Mouse (Mus musculus): ENCODE results near the gene Mgat3. TPM values are rescaled to one million over a fixed set of nuclear protein-coding genes. Genes with fewer than 3 reads are reported as not detected.

Mgat3 gene
- polyA plus RNA-seq, 1 experiment from 2014 or later: 7.3 TPM

GRCm38 (mm10) chr15:80133682-80134449, 39.7 kb upstream of the Mgat3 start:
- peak overlapping the region; percentile 80 for H3K9ac ChIP-seq (ENCODE audit: low read depth, low read length)

GRCm38 (mm10) chr15:80134450-80134847, 39.1 kb upstream of the Mgat3 start:
- Histone ChIP-seq H3K9me3 (ENCODE audit: control insufficient read depth, low read length) (no peaks in the 10 kb centered on the region), H3K4me1 (ENCODE audit: control insufficient read depth, insufficient read depth, low read length) (peaks cover 10% of the 10 kb centered on the region; the same call in 1 of the 2 replicates), H3K4me2 (ENCODE audit: low read depth, low read length) (peak overlapping the region; percentile 90), H3K27ac (replicated peaks; ENCODE audit: low read depth, low read length) (peak overlapping the region; percentile 96; the same call in 1 of the 2 replicates), H3K36me3 (ENCODE audit: control insufficient read depth, insufficient read depth, low read length) (peaks cover 13% of the 10 kb centered on the region; the same call in 1 of the 2 replicates), H3K27me3 (replicated peaks; ENCODE audit: control insufficient read depth, insufficient read depth, low read length) (no peaks in the 10 kb centered on the region), H3K4me3 (ENCODE audit: low read depth, low read length) (peak overlapping the region; percentile 53), H3K9ac (ENCODE audit: low read depth, low read length) (peak overlapping the region; percentile 80)
- DNase-seq (ENCODE audit: low spot score) (no peak), ATAC-seq (ENCODE audit: low read depth) (no peak)
- WGBS: 68% methylated on average over 9 of the region's 9 CpGs

More at GRCm38 (mm10) chr15:80133682-80134449, 39.7 kb upstream of the Mgat3 start:
- Histone ChIP-seq H3K4me2 (ENCODE audit: low read depth, low read length) (peak overlapping the region; percentile 90), H3K27ac (replicated peaks; ENCODE audit: low read depth, low read length) (peak overlapping the region; percentile 96), H3K27me3 (replicated peaks; ENCODE audit: control insufficient read depth, insufficient read depth, low read length) (no peaks in the 10 kb centered on the region), H3K4me1 (ENCODE audit: control insufficient read depth, insufficient read depth, low read length) (peaks cover 10% of the 10 kb centered on the region; the same call in 1 of the 2 replicates), H3K4me3 (ENCODE audit: low read depth, low read length) (peak overlapping the region; percentile 53), H3K9me3 (ENCODE audit: control insufficient read depth, low read length) (no peaks in the 10 kb centered on the region), H3K36me3 (ENCODE audit: control insufficient read depth, insufficient read depth, low read length) (peaks cover 13% of the 10 kb centered on the region; the same call in 1 of the 2 replicates)
- DNase-seq (ENCODE audit: low spot score): peak; percentile 27
- no peak for ATAC-seq (ENCODE audit: low read depth)
- 15% methylated on average over 14 of the region's 14 CpGs for WGBS

DNA sequence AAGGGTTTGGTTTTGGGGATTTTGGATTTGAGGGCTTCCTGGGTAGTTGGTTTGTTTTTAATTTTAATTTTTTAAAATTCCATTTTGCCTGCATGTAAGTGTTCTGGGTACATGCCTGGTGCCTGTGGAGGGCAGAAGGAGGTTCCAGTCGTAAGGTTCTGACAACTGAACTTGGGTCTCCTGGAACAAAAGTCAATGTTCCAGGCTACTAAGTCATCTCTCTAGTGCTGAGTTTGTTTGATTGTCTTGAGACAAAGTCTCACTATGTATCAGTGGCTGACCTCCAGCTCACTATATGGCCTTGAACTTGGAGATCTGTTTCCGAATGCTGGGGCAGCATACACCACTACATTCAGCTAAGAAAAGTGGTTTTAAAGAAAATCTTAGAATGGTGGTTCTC, 38.0 kb upstream of the Mgat3 start:
- Histone ChIP-seq H3K4me2 (ENCODE audit: low read depth, low read length) (no peak overlapping the region), H3K4me1 (ENCODE audit: control insufficient read depth, insufficient read depth, low read length) (peaks cover 10% of the 10 kb centered on the region; the same call in 1 of the 2 replicates), H3K9me3 (ENCODE audit: control insufficient read depth, low read length) (no peaks in the 10 kb centered on the region), H3K4me3 (ENCODE audit: low read depth, low read length) (no peak overlapping the region), H3K27me3 (replicated peaks; ENCODE audit: control insufficient read depth, insufficient read depth, low read length) (no peaks in the 10 kb centered on the region), H3K9ac (ENCODE audit: low read depth, low read length) (no peak overlapping the region), H3K36me3 (ENCODE audit: control insufficient read depth, insufficient read depth, low read length) (peaks cover 17% of the 10 kb centered on the region; the same call in 1 of the 2 replicates), H3K27ac (replicated peaks; ENCODE audit: low read depth, low read length) (no peak overlapping the region)
- DNase-seq (ENCODE audit: low spot score) (no peak), ATAC-seq (ENCODE audit: low read depth) (no peak)
- WGBS: 93% methylated on average over 2 of the region's 2 CpGs

DNA sequence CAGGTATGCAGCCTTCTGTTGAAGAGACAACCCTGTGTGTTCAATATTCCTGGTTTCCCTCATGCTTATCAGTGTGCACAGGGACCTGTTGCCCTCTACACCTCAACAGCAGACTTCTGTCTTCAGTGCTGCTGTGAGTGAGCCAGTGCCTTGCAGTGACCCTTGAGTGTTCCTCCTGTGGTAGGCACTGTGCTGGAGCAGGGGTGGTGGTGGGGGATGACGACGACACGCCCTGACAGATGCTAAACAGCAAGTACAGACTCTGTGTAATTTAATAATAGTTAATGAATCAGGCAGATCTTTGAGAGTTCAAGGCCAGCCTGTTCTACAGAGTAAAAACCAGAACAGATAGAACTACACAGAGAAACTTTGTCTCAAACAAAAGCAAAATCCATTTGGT, 36.9 kb upstream of the Mgat3 start:
- H3K36me3 ChIP-seq (ENCODE audit: control insufficient read depth, insufficient read depth, low read length): peaks cover 28% of the 10 kb centered on the region; the same call in 1 of the 2 replicates
- WGBS: 95% methylated on average over 3 of the region's 3 CpGs
- DNase-seq (ENCODE audit: low spot score) (no peak), ATAC-seq (ENCODE audit: low read depth) (no peak)
- H3K4me3 ChIP-seq (ENCODE audit: low read depth, low read length): no peak overlapping the region
- no peaks in the 10 kb centered on the region for H3K27me3 ChIP-seq (replicated peaks; ENCODE audit: control insufficient read depth, insufficient read depth, low read length)
- no peak overlapping the region for H3K27ac ChIP-seq (replicated peaks; ENCODE audit: low read depth, low read length)
- H3K4me1 ChIP-seq (ENCODE audit: control insufficient read depth, insufficient read depth, low read length): peaks cover 10% of the 10 kb centered on the region; the same call in 1 of the 2 replicates
- 0 out of 2 replicates have a peak, but pooled peaks cover under 1% of the 10 kb centered on the region for H3K9me3 ChIP-seq (ENCODE audit: control insufficient read depth, low read length)
- no peak overlapping the region for H3K9ac ChIP-seq (ENCODE audit: low read depth, low read length)
- H3K4me2 ChIP-seq (ENCODE audit: low read depth, low read length): no peak overlapping the region

DNA sequence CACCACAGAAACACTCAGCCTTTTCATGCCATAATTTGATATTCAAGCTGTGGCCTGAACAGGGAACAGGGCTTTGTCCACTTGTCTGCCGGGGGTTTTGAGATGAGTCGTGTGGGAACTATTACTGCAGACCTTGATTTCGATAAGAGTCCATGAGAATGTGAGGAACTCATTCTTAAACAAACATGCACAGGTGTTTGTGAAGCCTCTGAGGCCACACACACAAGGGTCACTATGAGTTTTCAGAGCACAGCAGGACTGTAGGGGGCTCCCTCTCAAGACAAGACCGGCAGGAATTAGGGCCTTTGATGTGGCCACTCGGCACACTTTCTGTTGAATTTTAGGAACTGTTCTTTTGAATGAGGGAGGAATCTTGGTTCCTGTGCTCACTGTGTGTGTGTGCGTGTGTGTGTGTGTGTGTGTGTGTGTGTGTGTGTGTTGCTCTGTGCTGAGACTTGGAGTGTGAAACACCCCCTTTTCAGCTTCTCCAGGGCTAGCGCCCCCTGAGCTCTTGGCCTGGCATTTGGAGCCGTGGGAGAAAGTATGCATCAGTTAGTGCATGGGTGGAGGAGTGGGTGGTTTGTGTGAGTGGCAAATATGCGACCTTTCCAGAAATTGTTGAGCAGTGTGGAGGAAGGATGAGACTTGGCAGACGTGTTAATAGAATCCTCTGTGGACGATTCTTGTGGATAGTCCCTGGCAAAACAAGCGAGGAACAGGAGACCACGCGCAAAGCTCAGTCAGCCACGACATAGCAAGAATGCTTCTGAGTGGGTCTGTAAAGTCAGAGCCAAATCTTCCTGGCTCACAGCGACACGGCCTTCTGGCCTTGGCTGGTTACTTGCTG, 35.4 kb upstream of the Mgat3 start:
- Histone ChIP-seq H3K4me3 (ENCODE audit: low read depth, low read length) (no peak overlapping the region), H3K9me3 (ENCODE audit: control insufficient read depth, low read length) (peaks cover 6% of the 10 kb centered on the region; the same call in 1 of the 2 replicates), H3K27me3 (replicated peaks; ENCODE audit: control insufficient read depth, insufficient read depth, low read length) (no peaks in the 10 kb centered on the region), H3K9ac (ENCODE audit: low read depth, low read length) (no peak overlapping the region), H3K36me3 (ENCODE audit: control insufficient read depth, insufficient read depth, low read length) (peaks cover 41% of the 10 kb centered on the region), H3K27ac (replicated peaks; ENCODE audit: low read depth, low read length) (peak overlapping the region; percentile 56), H3K4me2 (ENCODE audit: low read depth, low read length) (no peak overlapping the region), H3K4me1 (ENCODE audit: control insufficient read depth, insufficient read depth, low read length) (peaks cover 10% of the 10 kb centered on the region; the same call in 1 of the 2 replicates)
- DNase-seq (ENCODE audit: low spot score) (no peak), ATAC-seq (ENCODE audit: low read depth) (no peak)
- 51% methylated on average over 17 of the region's 17 CpGs for WGBS

- Histone ChIP-seq H3K9me3 (ENCODE audit: control insufficient read depth, low read length) (peaks cover 6% of the 10 kb centered on the region; the same call in 1 of the 2 replicates), H3K36me3 (ENCODE audit: control insufficient read depth, insufficient read depth, low read length) (peaks cover 47% of the 10 kb centered on the region), H3K27me3 (replicated peaks; ENCODE audit: control insufficient read depth, insufficient read depth, low read length) (no peaks in the 10 kb centered on the region), H3K9ac (ENCODE audit: low read depth, low read length) (no peak overlapping the region), H3K4me2 (ENCODE audit: low read depth, low read length) (no peak overlapping the region), H3K27ac (replicated peaks; ENCODE audit: low read depth, low read length) (no peak overlapping the region), H3K4me3 (ENCODE audit: low read depth, low read length) (no peak overlapping the region), H3K4me1 (ENCODE audit: control insufficient read depth, insufficient read depth, low read length) (no peaks in the 10 kb centered on the region)
- ATAC-seq (ENCODE audit: low read depth) (no peak), DNase-seq (ENCODE audit: low spot score) (no peak)
- WGBS: 99% methylated on average over 2 of the region's 2 CpGs
Measured at GRCm38 (mm10) chr15:80140302-80140701, 33.2 kb upstream of the Mgat3 start.

DNA sequence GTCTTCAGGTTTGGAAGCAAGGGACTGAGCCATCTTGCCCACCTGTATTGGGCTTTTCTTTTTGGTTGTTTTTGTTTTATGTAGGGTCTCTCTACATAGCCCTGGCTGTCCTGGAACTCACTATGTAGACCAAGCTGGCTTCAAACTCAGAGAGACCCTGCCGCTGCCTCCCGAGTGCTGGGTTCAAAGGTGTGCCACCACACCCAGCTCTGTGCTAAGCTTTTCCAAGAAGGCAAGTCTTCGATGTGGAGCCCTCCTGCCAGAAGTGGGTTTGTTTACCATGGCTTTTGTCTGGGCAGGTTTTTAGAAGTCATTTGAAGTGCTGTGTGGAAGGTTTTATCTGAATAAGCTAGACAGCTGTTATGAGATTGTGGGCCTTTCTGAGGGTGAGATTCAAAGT, 32.6 kb upstream of the Mgat3 start:
- H3K4me3 ChIP-seq (ENCODE audit: low read depth, low read length): no peak overlapping the region
- WGBS: 89% methylated on average over 3 of the region's 3 CpGs

DNA sequence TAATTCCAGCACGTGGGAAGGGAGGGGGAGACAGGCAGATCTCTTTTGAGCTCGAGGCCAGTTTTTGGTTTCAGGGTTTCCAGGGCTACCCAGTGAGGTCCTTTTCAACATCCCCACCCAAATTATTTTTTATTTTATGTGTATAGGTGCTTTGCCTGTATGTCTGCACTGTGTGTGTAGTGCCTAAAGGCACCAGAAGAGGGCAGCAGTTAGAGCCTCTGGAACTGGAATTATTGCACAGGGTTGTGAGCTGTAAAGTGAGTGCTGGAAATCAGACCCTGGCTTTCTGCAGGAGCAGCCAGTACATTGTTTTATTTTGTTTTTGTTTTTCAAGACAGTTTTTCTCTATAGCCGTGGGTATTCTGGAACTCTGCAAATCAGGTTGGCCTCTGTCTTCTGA, 31.4 kb upstream of the Mgat3 start:
- ATAC-seq (ENCODE audit: low read depth) (no peak), DNase-seq (ENCODE audit: low spot score) (no peak)
- no peaks in the 10 kb centered on the region for H3K27me3 ChIP-seq (replicated peaks; ENCODE audit: control insufficient read depth, insufficient read depth, low read length)
- H3K4me1 ChIP-seq (ENCODE audit: control insufficient read depth, insufficient read depth, low read length): no peaks in the 10 kb centered on the region
- 98% methylated on average over 3 of the region's 3 CpGs for WGBS
- H3K4me2 ChIP-seq (ENCODE audit: low read depth, low read length): no peak overlapping the region
- peaks cover 39% of the 10 kb centered on the region for H3K36me3 ChIP-seq (ENCODE audit: control insufficient read depth, insufficient read depth, low read length)
- no peak overlapping the region for H3K27ac ChIP-seq (replicated peaks; ENCODE audit: low read depth, low read length)
- no peak overlapping the region for H3K9ac ChIP-seq (ENCODE audit: low read depth, low read length)
- no peak overlapping the region for H3K4me3 ChIP-seq (ENCODE audit: low read depth, low read length)
- peaks cover 6% of the 10 kb centered on the region; the same call in 1 of the 2 replicates for H3K9me3 ChIP-seq (ENCODE audit: control insufficient read depth, low read length)

More for the DNA sequence above, 32.6 kb upstream of the Mgat3 start:
- no peak for ATAC-seq (ENCODE audit: low read depth)
- Histone ChIP-seq H3K4me2 (ENCODE audit: low read depth, low read length) (no peak overlapping the region), H3K9me3 (ENCODE audit: control insufficient read depth, low read length) (peaks cover 6% of the 10 kb centered on the region; the same call in 1 of the 2 replicates), H3K27me3 (replicated peaks; ENCODE audit: control insufficient read depth, insufficient read depth, low read length) (no peaks in the 10 kb centered on the region), H3K4me1 (ENCODE audit: control insufficient read depth, insufficient read depth, low read length) (no peaks in the 10 kb centered on the region), H3K36me3 (ENCODE audit: control insufficient read depth, insufficient read depth, low read length) (peaks cover 47% of the 10 kb centered on the region), H3K27ac (replicated peaks; ENCODE audit: low read depth, low read length) (no peak overlapping the region), H3K9ac (ENCODE audit: low read depth, low read length) (no peak overlapping the region)
- no peak for DNase-seq (ENCODE audit: low spot score)
